Mouse (Mus musculus) G1E (cell line): ENCODE results near the gene Klk4.

Source experiments
- CTCF ChIP-seq: IDR thresholded peaks from 2 replicates; pipeline ENCODE4 v1.5.1; 2012; ENCODE audit warnings: low read depth, low read length, inconsistent platforms, mixed read lengths
- GATA1 ChIP-seq: IDR thresholded peaks from 2 replicates; pipeline ENCODE4 v1.6.1; 2012; ENCODE audit warnings: borderline replicate concordance, low read length, inconsistent platforms, mixed read lengths

- TF ChIP-seq CTCF: peak; percentile 13; the same call in 1 of the 2 replicates
- TF ChIP-seq GATA1: no peak
Measured at GRCm38 (mm10) chr7:43925985-43926384, 45.0 kb downstream of the Klk4 start.
